Mouse (Mus musculus) MEL-GATA-1-ER (cell line): ENCODE measurements around the gene Prlhr.

Source experiments
- DNase-seq: peaks from one replicate; pipeline ENCODE4 v3.0.0-alpha.2; 2012; ENCODE audit warnings: low read depth; ENCODE audit errors: extremely low read depth

Prlhr gene

GRCm38 (mm10) chr19:60432347-60433129 is 35.6 kb downstream of the Prlhr start:
- DNase-seq: no peak

DNA sequence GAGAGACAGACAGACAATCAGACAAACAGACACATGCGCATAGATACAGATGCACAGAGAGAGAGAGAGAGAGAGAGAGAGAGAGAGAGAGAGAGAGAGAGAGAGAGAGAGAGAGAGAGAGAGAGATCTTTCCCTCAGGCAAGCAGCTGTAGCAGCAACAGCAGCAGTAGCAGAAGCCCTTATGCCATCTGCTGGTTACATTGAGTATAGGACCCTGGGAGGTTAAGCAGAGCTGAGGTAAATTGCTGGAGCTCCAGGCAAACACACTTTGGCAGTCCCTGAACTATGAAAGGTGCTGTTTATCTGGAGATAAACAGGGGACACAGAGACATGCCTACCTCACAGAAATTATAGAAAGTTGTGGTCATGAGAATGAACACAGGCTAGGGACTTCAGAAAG is 50.5 kb downstream of the Prlhr start:
- DNase-seq: no peak
